Mouse (Mus musculus) induced T-regulatory cell, adult 2 months (primary cell): ENCODE data around the gene Nfxl1.

ENCODE experiments used
- DNase-seq: peaks from one replicate; pipeline ENCODE4 v3.0.0-alpha.2; 2012; ENCODE audit warnings: low read depth

The Nfxl1 gene

GRCm38 (mm10) chr5:72501763-72502162 lies 57.7 kb downstream of the Nfxl1 start:
- no peak for DNase-seq

GRCm38 (mm10) chr5:72498271-72498670 lies 61.2 kb downstream of the Nfxl1 start:
- DNase-seq = no peak

DNA sequence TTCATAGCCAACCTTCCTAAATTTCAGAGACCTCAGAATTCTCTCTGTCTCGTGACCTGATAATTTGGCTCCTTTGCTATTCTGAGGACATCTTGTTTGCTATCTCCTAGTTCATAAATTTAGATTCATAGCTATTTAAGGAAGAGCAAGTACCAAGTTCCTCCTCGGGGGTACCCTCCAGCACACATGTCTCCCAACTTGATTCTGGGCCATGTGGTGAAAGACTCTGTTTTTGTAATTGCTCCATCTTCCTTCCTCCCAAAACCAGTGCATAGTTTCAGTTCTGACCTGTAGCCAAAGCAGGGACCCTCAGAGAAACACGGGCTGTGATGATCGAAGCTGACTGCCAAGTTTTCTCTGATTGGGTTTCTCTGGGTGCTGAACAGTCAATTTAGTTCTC lies 62.7 kb downstream of the Nfxl1 start:
- DNase-seq = no peak

GRCm38 (mm10) chr5:72493906-72494305 lies 65.6 kb downstream of the Nfxl1 start:
- no peak for DNase-seq

- no peak for DNase-seq
These were observed 68.3 kb downstream of the Nfxl1 start for GRCm38 (mm10) chr5:72491232-72491631.

DNA sequence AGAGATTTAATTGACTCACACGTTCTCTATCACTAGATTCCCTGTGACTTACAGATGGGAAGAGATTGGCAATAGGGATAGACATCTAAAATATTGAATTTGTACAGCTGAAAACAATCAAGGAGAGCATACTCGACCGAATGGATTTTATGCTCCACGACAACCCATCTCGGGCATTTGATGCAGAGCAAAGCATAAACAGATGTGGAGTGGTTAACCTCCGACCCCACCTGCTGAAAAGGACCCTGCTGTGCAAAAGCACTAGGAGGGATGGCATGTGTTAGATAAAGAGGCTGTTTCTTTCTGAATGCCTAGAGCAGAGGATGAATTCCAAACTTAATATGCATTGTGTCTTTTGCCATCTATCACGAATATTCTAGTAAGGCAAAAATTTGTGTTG lies 79.0 kb downstream of the Nfxl1 start:
- DNase-seq = no peak

DNA sequence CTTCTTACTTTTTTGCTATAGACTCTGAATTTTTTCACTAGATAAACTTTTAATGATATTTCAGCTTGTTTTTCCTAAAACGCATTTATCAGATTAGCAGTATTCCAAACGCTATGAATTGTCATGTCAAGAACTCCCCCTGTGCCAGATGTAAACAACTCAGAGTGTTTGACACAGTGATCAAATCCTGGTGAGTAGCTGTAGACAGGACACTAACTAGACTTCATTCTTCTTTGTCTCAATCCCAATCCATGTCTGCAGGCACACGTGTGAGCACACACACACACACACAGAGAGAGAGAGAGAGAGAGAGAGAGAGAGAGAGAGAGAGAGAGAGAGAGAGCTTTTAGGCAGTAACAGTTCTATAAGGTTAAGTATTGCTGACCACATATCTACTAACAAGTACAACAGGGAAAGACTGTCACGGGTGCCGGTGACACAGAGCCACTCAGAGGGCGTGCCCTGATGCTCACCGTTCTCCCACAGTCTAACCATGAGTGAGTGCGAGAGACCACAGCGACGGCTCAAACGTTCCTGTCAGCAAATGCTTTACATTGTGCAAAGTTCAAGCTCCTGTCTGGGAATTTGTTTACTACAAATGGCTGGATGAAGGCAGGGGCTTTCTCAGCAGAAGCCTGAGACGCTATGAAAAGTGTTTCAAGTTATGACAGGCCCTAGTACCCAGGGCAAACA lies 87.0 kb downstream of the Nfxl1 start:
- no peak for DNase-seq

GRCm38 (mm10) chr5:72471746-72472145 lies 87.7 kb downstream of the Nfxl1 start:
- DNase-seq = no peak

- no peak for DNase-seq
These were observed 94.6 kb downstream of the Nfxl1 start for GRCm38 (mm10) chr5:72464932-72465331.
